Mouse (Mus musculus) midbrain, embryonic 10.5 days (tissue): ENCODE results near the gene Tarbp1. TPM values are rescaled to one million over a fixed set of nuclear protein-coding genes. Genes with fewer than 3 reads are reported as not detected.
A peak's percentile ranks its signal among the peaks of the same experiment; 100 is the strongest.

ENCODE experiments used
- DNase-seq: peaks from one replicate; pipeline ENCODE4 v3.0.0-alpha.2; 2017; ENCODE audit warnings: low spot score
- H3K27ac ChIP-seq: fragments of 300-500 bp; sonication (generic); replicated peaks from 2 replicates; pipeline ENCODE4 v1.5.1; 2016; ENCODE audit warnings: mild to moderate bottlenecking
- H3K27me3 ChIP-seq: fragments of 300-500 bp; sonication (generic); 2 replicates; pipeline ENCODE4 v1.6.1; 2016; ENCODE audit warnings: low read depth, mild to moderate bottlenecking; ENCODE audit not compliant: poor library complexity, severe bottlenecking
- H3K36me3 ChIP-seq: fragments of 300-500 bp; sonication (generic); 2 replicates; pipeline ENCODE4 v1.6.1; 2016; ENCODE audit warnings: mild to moderate bottlenecking, moderate library complexity
- H3K4me1 ChIP-seq: fragments of 300-500 bp; sonication (generic); 2 replicates; pipeline ENCODE4 v1.6.1; 2016
- H3K4me3 ChIP-seq: fragments of 300-500 bp; sonication (generic); 2 replicates; pipeline ENCODE4 v1.5.1; 2016; ENCODE audit warnings: mild to moderate bottlenecking, moderate library complexity
- H3K9me3 ChIP-seq: fragments of 300-500 bp; sonication (generic); replicated peaks from 2 replicates; pipeline ENCODE4 v1.6.1; 2016; ENCODE audit warnings: mild to moderate bottlenecking
- WGBS: fragments of 180-500 bp; shearing (Covaris S2); methylation state at CpG from one replicate; pipeline ENCODE4 v1.1.7; 2016; 5-methylcytosine and 5-hydroxymethylcytosine counted together
- polyA plus RNA-seq: library from polyadenylated mRNA; unstranded; fragments of >200 nt; fragmentation: Nextera tagmentation; extraction: Ambion mirVana; gene quantifications from 2 replicates; pipeline ENCODE4 v1.2.1, GENCODE M21; 2016

Tarbp1 gene
- 1.4 and 2.0 TPM in 2 replicates for polyA plus RNA-seq

DNA sequence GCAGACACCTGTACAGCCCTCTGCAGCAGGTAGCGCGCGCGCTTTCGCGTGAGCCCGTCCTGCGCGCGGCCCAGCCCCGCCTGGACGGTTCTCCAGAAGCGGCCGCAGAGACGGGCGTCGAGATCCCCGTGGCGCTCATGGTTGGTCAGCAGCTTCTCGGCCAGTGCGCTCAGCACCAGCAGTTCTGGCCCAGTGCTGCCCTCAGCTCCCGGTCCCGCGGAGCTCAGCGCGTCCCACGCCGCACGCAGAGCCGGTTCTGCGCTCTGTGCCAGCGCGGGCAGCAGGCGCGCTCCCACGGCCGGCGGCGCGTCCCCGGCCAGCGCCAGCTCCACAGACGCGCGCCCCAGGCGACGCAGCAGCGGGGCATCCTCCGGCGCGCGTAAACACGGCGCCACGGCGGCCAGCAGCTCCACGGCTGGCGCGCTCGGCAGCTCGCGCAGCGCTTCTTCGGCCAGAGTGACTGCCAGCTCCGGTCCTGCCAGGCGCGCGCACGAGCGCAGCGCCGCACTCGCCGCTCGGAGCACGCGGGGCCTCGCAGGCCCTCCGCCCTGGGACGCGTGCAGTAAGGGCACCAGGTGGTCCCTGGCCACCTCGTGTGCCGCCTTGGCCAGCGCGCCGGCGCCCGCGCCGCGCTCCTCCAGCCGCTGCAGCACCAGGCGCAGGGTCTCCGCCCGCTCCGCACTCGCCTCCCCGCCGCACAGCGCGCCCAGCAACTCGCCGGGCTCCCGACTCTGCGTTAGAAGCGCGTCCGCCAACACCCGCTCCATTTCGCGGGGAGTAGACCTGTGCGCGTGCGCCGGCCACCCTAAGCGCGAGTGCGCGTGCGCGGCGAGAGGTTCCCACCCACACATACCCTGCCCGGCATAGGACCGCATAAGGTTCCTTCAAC, at the start of gene Tarbp1:
Tarbp1 (minus strand) TSS at position 767 of the 889 bp plus-strand sequence.
- Histone ChIP-seq H3K27ac (peak within 1 kb of the TSS; percentile 89), H3K36me3 (peaks cover 16% of the 10 kb centered on the region), H3K9me3 (no peaks in the 10 kb centered on the region), H3K27me3 (peaks cover 26% of the 10 kb centered on the region), H3K4me1 (peaks cover 33% of the 10 kb centered on the region), H3K4me3 (peak within 1 kb of the TSS; percentile 86)
- under 1% methylated on average over 124 of the region's 124 CpGs for WGBS
- peak; percentile 91 for DNase-seq

- no peaks in the 10 kb centered on the region for H3K27me3 ChIP-seq
- no peaks in the 10 kb centered on the region for H3K36me3 ChIP-seq
- H3K4me3 ChIP-seq, result no peak overlapping the region
- no peaks in the 10 kb centered on the region for H3K9me3 ChIP-seq
- no peak overlapping the region for H3K27ac ChIP-seq
- peaks cover 10% of the 10 kb centered on the region for H3K4me1 ChIP-seq
- no peak for DNase-seq
- WGBS, result 93% methylated on average over 18 of the region's 18 CpGs
Measured at GRCm38 (mm10) chr8:126524233-126524985, 49.5 kb upstream of the Tarbp1 start.

DNA sequence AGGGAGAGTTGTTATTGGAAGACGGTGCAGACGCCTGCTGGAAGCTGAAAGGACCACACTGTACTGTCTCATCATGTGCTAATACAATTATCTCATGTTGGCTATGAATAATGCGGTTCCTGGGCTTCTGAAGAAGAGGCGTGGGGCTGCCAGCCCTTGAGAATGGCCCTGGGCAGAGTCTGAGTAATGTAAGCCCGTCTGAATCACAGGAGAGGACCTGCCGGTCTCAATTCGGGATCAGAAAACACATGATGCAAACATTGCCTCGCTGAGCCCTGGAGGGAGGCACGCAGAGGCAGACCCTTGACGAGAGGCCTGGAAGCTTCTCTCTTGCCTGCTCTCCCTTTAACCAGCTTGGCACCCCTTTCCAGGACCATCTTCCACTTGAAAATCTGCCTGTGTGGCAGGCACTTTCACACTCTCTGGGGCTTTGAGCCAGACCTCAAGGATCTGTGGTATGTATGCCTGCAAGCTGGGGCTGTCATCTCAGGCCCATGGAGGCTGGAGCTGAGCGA, 48.3 kb upstream of the Tarbp1 start:
- WGBS, result 85% methylated on average over 11 of the region's 11 CpGs
- no peak for DNase-seq

DNA sequence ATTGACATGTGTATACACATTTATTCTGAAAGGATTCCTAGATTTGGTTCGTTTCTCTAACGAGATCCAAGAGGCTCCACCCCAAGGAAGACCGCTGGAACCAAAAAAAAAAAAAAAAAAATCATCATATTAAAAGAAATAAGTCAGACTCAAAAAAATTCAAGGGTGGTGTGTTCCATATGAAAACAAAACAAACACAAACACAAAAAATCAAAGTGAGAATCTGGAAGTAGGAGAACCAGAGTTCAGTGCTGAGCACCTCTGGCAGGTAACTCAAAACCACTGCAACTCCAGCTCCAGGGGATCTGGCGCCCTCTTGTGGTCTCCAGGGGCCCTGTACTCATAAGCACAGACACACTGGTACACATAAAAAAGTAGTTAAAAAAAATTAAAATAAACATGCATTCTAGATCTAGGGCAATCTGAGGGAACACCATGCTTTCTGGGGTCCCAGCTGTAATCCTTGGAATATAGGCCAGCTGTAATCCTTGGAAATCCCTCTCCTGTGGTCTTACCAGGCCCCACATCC, 44.6 kb upstream of the Tarbp1 start:
- no peak for DNase-seq
- Histone ChIP-seq H3K36me3 (no peaks in the 10 kb centered on the region), H3K9me3 (no peaks in the 10 kb centered on the region), H3K27ac (no peak overlapping the region), H3K4me1 (peaks cover 18% of the 10 kb centered on the region), H3K4me3 (no peak overlapping the region), H3K27me3 (0 out of 2 replicates have a peak, but pooled peaks cover 3% of the 10 kb centered on the region)
- WGBS, result 86% methylated on average over 4 of the region's 4 CpGs

More for the DNA sequence above, 48.3 kb upstream of the Tarbp1 start:
- Histone ChIP-seq H3K27ac (0 out of 2 replicates have a peak overlapping the region, but pooled peaks have one; percentile 6), H3K27me3 (no peaks in the 10 kb centered on the region), H3K4me3 (no peak overlapping the region), H3K9me3 (no peaks in the 10 kb centered on the region), H3K36me3 (no peaks in the 10 kb centered on the region), H3K4me1 (peaks cover 8% of the 10 kb centered on the region)

DNA sequence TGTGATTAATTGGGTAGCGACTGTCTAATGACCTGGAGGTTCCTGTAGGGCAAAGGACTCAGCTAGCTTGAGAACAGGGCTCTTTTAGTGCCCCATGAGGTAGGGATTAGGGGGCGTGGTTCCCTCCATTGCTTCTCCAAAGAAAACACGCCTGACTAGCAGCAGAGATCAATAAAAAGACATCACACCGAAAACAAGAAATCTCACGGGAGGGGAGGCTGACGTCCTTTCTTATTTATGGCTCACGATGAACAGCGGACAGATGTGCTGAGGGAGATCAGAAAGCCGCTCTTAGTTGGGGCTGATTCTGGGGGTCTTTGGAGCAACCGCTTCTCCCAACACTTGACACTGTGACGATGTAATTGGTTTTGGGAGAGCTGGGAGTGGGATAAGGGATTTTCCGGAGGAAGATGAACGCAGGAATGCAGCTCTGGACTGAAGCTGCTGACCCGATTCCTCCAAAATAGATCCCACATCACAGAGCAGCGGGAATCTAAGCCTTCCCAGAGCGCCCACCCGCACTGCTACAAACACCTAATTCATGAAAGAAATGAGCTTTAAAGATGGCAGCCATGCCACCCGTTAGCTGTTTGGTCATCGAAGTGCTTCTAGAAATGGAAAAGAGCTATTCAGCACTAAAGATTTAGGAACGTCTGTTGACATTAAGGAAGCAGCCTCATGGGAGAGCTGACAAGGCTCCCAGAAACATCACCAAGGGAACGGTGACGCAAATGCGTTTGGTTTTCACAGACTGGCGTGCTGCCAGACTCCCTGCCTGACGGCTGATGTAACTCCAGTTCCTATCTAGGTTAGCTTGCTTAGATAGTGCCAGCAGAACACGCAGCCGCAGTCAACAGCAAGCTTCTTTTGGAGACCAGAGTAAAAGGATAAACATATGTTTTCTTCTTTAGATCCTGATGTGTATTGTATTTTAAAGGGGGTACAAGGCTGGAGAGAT, 42.0 kb upstream of the Tarbp1 start:
- Histone ChIP-seq H3K4me1 (peaks cover 28% of the 10 kb centered on the region), H3K27me3 (0 out of 2 replicates have a peak, but pooled peaks cover 5% of the 10 kb centered on the region), H3K4me3 (peak overlapping the region; percentile 48), H3K9me3 (no peaks in the 10 kb centered on the region), H3K27ac (peak overlapping the region; percentile 71), H3K36me3 (no peaks in the 10 kb centered on the region)
- peak; percentile 61 for DNase-seq
- 18% methylated on average over 27 of the region's 27 CpGs for WGBS

- no peaks in the 10 kb centered on the region for H3K36me3 ChIP-seq
- DNase-seq, result no peak
- WGBS, result 83% methylated on average over 10 of the region's 10 CpGs
- 0 out of 2 replicates have a peak, but pooled peaks cover 5% of the 10 kb centered on the region for H3K27me3 ChIP-seq
- no peaks in the 10 kb centered on the region for H3K9me3 ChIP-seq
- peaks cover 28% of the 10 kb centered on the region for H3K4me1 ChIP-seq
- 0 out of 2 replicates have a peak overlapping the region, but pooled peaks have one; percentile 42 for H3K27ac ChIP-seq
- H3K4me3 ChIP-seq, result no peak overlapping the region
Measured at GRCm38 (mm10) chr8:126514011-126514964, 39.4 kb upstream of the Tarbp1 start.

- Histone ChIP-seq H3K4me1 (peaks cover 12% of the 10 kb centered on the region), H3K27ac (no peak overlapping the region), H3K27me3 (0 out of 2 replicates have a peak, but pooled peaks cover 5% of the 10 kb centered on the region), H3K36me3 (no peaks in the 10 kb centered on the region), H3K9me3 (no peaks in the 10 kb centered on the region), H3K4me3 (no peak overlapping the region)
- DNase-seq, result no peak
- 86% methylated on average over 3 of the region's 3 CpGs for WGBS
Measured at GRCm38 (mm10) chr8:126510866-126511265, 36.0 kb upstream of the Tarbp1 start.

- Histone ChIP-seq H3K9me3 (no peaks in the 10 kb centered on the region), H3K27me3 (0 out of 2 replicates have a peak, but pooled peaks cover 4% of the 10 kb centered on the region), H3K4me1 (peaks cover 12% of the 10 kb centered on the region), H3K36me3 (no peaks in the 10 kb centered on the region), H3K4me3 (no peak overlapping the region), H3K27ac (no peak overlapping the region)
- WGBS, result 77% methylated on average over 6 of the region's 6 CpGs
- DNase-seq, result no peak
Measured at GRCm38 (mm10) chr8:126509635-126510034, 34.8 kb upstream of the Tarbp1 start.

DNA sequence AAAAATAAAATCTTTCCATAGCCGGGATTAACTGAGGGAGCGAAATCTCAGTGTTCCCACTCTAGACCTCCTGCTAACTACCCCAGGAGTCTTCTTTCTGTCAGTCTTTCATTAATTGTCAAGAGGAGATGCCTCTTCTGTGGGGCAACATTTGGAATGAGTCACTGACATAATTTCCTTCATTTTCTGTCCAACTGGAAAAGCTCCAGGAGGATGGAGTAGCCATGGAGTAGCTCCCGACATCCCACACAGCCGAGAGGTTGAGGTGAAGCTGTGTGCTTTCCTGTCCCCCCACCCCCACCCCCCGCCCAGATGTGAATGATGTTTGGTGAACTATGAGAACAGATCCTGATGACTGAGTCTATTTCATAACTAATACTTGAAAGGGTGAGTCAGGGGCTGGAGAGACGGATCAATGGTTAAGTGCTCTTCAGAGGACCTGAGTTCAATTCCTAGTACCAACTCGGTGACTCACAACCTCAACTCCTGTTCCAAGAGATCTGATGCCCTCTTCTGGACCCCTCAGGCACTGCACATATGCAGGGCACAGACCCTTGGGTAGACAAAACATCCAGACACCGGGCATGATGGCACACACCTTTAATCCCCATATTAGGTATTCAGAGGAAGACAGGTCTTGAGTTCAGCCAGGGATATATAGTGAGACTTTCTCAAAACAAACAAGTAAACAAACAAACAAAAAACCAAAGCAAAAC, 34.2 kb upstream of the Tarbp1 start:
- Histone ChIP-seq H3K36me3 (no peaks in the 10 kb centered on the region), H3K27ac (no peak overlapping the region), H3K4me1 (peaks cover 6% of the 10 kb centered on the region), H3K27me3 (no peaks in the 10 kb centered on the region), H3K9me3 (no peaks in the 10 kb centered on the region), H3K4me3 (no peak overlapping the region)
- DNase-seq, result no peak
- WGBS, result 87% methylated on average over 8 of the region's 8 CpGs

- Histone ChIP-seq H3K27ac (no peak overlapping the region), H3K4me3 (no peak overlapping the region), H3K36me3 (no peaks in the 10 kb centered on the region), H3K9me3 (no peaks in the 10 kb centered on the region), H3K27me3 (no peaks in the 10 kb centered on the region), H3K4me1 (no peaks in the 10 kb centered on the region)
- DNase-seq, result no peak
- WGBS, result 93% methylated on average over 2 of the region's 2 CpGs
Measured at GRCm38 (mm10) chr8:126508221-126508620, 33.4 kb upstream of the Tarbp1 start.
